Mouse (Mus musculus): ENCODE data around the gene AC129217.1. TPM values are rescaled to one million over a fixed set of nuclear protein-coding genes. Genes with fewer than 3 reads are reported as not detected.

Gene AC129217.1
- 4.6 TPM in 1 of 2 replicates, not detected in the other for polyA plus RNA-seq (2012; rRNA removed)

DNA sequence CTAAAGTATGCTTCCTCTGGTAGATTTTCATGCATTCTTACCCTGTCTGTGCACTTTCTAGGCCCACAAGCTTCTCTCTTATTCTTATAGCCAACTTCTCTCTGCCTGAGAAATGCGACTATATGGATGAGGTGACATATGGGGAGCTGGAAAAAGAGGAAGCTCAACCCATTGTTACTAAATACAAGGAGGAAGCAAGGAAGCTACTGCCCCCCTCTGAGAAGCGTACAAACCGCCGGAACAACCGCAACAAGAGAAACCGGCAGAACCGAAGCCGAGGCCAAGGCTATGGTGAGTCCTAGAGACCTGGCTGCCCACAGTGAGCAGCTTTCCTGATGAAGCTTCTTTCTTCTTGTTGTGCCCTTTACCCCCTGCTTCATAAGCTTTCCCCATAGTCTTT lies at the start of gene AC129217.1:
TSS of gene AC129217.1 (plus strand) at position 114 of the 400 bp plus-strand sequence.
- H3K4me3 ChIP-seq (ENCODE audit: low read depth, low read length) = no peak within 1 kb of the TSS
- no peak within 1 kb of the TSS for H3K27ac ChIP-seq (ENCODE audit: insufficient read depth, low read depth, low read length)
- WGBS = 86% methylated on average over 8 of the region's 8 CpGs
- no peaks in the 10 kb centered on the region for H3K4me1 ChIP-seq (ENCODE audit: control insufficient read depth, insufficient read depth, insufficient read length, low read length)
- peaks cover 83% of the 10 kb centered on the region for H3K36me3 ChIP-seq (ENCODE audit: control insufficient read depth, insufficient read depth, low read length)
- H3K27me3 ChIP-seq (ENCODE audit: control insufficient read depth, insufficient read depth, low read length) = no peaks in the 10 kb centered on the region
- TF ChIP-seq CTCF (IDR thresholded peaks at IDR 0.05; ENCODE audit: extremely low read depth, insufficient read length, insufficient replicate concordance, low read depth, low read length) (no peak), POLR2A (IDR thresholded peaks at IDR 0.05; ENCODE audit: low read depth, low read length) (no peak)

DNA sequence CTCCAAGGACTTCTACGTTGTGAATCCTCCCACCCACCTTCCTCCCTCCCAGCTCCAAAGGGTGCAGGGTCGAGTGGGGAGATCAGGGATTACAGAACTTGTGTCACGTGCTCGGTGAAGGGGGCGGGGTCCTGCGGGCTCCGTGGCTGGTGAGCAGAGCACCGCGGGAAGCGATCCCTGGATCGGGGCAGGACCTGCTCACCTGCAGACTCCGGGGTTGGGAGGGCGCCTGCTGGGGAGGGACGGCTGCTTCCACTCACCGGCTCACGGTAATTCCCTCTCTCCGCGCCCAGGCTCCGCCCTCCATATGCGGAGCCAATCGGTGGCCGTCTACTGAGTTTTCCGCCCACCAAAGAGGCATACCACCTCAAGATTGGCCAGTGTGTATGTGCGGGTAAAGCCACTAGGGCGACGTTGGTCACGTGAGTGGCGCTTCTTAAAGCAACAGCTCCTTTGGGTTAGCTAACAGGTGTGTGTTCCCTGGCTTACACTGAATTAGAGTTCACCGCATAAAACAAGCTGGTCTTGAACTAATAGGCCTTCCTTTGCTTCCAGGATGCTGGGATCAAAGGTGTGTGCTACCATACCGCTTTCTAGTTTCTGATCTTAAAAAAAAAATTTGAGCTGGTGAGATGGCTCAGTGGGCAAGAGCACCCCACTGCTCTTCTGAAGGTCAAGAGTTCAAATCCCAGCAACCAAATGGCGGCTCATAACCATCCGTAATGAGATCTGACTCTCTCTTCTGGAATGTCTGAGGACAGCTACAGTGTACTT lies 43.4 kb upstream of the AC129217.1 start, which contains the start of gene Taf6l:
TSS of gene Taf6l (minus strand) at position 410 of the 774 bp plus-strand sequence.
- Histone ChIP-seq H3K4me3 (ENCODE audit: low read depth, low read length) (peak within 1 kb of the TSS; percentile 85), H3K27ac (ENCODE audit: insufficient read depth, low read depth, low read length) (peak within 1 kb of the TSS; percentile 48), H3K27me3 (ENCODE audit: control insufficient read depth, insufficient read depth, low read length) (no peaks in the 10 kb centered on the region), H3K4me1 (ENCODE audit: control insufficient read depth, insufficient read depth, insufficient read length, low read length) (no peaks in the 10 kb centered on the region; the same call in 1 of the 2 replicates), H3K36me3 (ENCODE audit: control insufficient read depth, insufficient read depth, low read length) (peaks cover 2% of the 10 kb centered on the region; the same call in 1 of the 2 replicates)
- TF ChIP-seq CTCF (IDR thresholded peaks at IDR 0.05; ENCODE audit: extremely low read depth, insufficient read length, insufficient replicate concordance, low read depth, low read length) = no peak
- peak; percentile 48 for TF ChIP-seq POLR2A (IDR thresholded peaks at IDR 0.05; ENCODE audit: low read depth, low read length)
- 1% methylated on average over 32 of the region's 32 CpGs for WGBS

DNA sequence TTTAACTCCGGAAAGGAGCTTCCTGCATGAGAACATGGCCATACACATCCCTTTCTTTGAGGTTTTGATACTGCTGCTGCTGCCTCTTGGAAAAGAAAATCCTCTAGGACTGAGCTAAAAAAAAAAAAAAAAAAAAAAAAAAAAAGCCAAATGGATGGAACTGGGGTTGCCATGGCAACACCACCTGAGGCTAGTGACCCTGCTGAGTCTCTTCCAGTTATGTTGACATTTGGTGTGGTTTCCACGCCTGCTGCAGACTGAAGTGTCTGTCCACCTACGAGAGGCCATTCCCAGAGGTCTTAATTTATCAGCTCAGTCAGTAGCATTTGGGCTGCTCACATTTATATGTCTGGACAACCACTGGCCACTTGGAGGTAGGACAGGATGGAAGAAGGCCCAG lies 41.1 kb upstream of the AC129217.1 start:
- Histone ChIP-seq H3K4me3 (ENCODE audit: low read depth, low read length) (no peak overlapping the region), H3K4me1 (ENCODE audit: control insufficient read depth, insufficient read depth, insufficient read length, low read length) (no peaks in the 10 kb centered on the region; the same call in 1 of the 2 replicates), H3K27ac (ENCODE audit: insufficient read depth, low read depth, low read length) (no peak overlapping the region), H3K36me3 (ENCODE audit: control insufficient read depth, insufficient read depth, low read length) (peaks cover 8% of the 10 kb centered on the region), H3K27me3 (ENCODE audit: control insufficient read depth, insufficient read depth, low read length) (no peaks in the 10 kb centered on the region)
- WGBS = 58% methylated on average over 3 of the region's 3 CpGs
- no peak for TF ChIP-seq CTCF (IDR thresholded peaks at IDR 0.05; ENCODE audit: extremely low read depth, insufficient read length, insufficient replicate concordance, low read depth, low read length)
- TF ChIP-seq POLR2A (IDR thresholded peaks at IDR 0.05; ENCODE audit: low read depth, low read length) = no peak

DNA sequence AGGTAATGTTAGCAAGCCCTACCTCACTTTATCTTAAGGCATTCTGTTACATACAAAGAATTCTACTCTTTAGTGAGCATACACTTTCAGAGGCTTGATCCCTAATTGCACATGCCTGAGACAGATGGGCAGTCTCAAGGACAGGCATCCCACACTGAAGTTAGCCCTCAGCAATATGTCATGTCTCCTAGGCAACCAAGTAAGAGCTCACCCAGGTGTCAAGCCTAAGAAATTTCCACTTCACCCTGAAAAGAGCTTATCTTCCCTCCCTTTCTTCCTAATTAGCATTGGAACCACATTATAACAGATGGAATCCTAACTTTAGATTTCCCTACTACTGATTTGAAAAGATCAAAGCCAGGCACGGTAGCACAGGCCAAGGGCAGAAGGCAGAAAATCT lies 40.4 kb upstream of the AC129217.1 start:
- Histone ChIP-seq H3K4me1 (ENCODE audit: control insufficient read depth, insufficient read depth, insufficient read length, low read length) (no peaks in the 10 kb centered on the region; the same call in 1 of the 2 replicates), H3K27me3 (ENCODE audit: control insufficient read depth, insufficient read depth, low read length) (no peaks in the 10 kb centered on the region), H3K4me3 (ENCODE audit: low read depth, low read length) (no peak overlapping the region), H3K36me3 (ENCODE audit: control insufficient read depth, insufficient read depth, low read length) (peaks cover 13% of the 10 kb centered on the region), H3K27ac (ENCODE audit: insufficient read depth, low read depth, low read length) (no peak overlapping the region)
- 63% methylated on average over 1 of the region's 1 CpGs for WGBS
- TF ChIP-seq CTCF (IDR thresholded peaks at IDR 0.05; ENCODE audit: extremely low read depth, insufficient read length, insufficient replicate concordance, low read depth, low read length) = no peak

DNA sequence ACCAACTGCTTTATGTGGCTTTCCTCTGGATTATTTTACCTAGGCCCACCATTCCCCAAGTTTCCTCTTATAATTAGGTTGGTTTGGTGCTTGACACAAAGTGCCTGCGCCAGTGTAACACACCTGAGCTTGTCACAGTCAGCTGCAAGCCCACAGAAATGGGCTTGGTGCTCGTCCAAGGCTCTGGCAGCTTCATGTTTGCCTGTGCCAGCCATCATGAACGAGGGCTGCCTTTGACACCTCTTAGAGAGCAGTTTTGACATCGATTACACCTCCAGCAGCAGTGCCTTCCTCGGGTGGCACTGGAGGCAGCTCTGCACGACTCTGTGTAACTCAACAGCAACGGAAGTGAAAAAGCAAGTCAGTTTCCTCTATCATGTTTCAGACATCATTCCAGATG lies 39.4 kb upstream of the AC129217.1 start:
- 82% methylated on average over 7 of the region's 7 CpGs for WGBS
- no peak overlapping the region for H3K4me3 ChIP-seq (ENCODE audit: low read depth, low read length)
- no peaks in the 10 kb centered on the region; the same call in 1 of the 2 replicates for H3K4me1 ChIP-seq (ENCODE audit: control insufficient read depth, insufficient read depth, insufficient read length, low read length)
- H3K27me3 ChIP-seq (ENCODE audit: control insufficient read depth, insufficient read depth, low read length) = no peaks in the 10 kb centered on the region
- peaks cover 15% of the 10 kb centered on the region for H3K36me3 ChIP-seq (ENCODE audit: control insufficient read depth, insufficient read depth, low read length)
- TF ChIP-seq CTCF (IDR thresholded peaks at IDR 0.05; ENCODE audit: extremely low read depth, insufficient read length, insufficient replicate concordance, low read depth, low read length) (no peak), POLR2A (IDR thresholded peaks at IDR 0.05; ENCODE audit: low read depth, low read length) (no peak)
- H3K27ac ChIP-seq (ENCODE audit: insufficient read depth, low read depth, low read length) = no peak overlapping the region

DNA sequence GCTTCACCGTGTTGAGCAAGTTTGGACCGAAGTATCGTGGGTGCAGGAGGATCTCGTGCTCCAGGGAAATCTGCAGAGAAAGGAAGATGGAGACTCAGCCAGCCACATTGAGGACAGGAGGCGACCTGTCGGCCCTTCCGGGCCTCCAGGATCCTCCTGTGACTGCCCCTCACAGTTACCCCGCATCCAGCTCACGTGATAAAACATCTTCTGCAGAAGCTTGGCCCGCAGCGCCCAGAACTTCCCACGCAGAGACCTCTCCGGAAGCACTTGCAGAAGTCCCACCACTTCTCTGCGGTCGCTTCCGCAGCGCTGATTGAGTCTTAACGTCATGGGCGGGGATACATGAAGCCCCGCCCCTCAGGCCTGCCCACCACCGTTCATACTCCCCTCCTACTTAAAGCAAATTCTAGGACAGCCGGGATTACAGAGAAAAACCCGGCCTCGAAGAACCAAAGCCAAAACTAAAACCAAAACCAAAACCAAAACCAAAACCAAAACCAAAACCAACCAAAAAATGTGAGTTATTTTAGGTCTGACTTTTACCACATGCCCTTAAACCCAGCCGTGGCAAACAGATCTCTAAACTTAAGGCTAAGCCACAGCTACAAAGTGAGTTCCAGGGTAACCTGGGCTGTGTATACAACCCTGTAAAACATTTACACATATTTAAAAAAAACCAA lies 31.2 kb upstream of the AC129217.1 start, which contains the start of gene Polr2g:
TSS of gene Polr2g (minus strand) at position 314 of the 683 bp plus-strand sequence.
- Histone ChIP-seq H3K36me3 (ENCODE audit: control insufficient read depth, insufficient read depth, low read length) (peaks cover 10% of the 10 kb centered on the region), H3K4me3 (ENCODE audit: low read depth, low read length) (peak within 1 kb of the TSS; percentile 75), H3K27me3 (ENCODE audit: control insufficient read depth, insufficient read depth, low read length) (no peaks in the 10 kb centered on the region), H3K4me1 (ENCODE audit: control insufficient read depth, insufficient read depth, insufficient read length, low read length) (peaks cover 5% of the 10 kb centered on the region; the same call in 1 of the 2 replicates), H3K27ac (ENCODE audit: insufficient read depth, low read depth, low read length) (peak within 1 kb of the TSS; percentile 34)
- WGBS = 1% methylated on average over 25 of the region's 25 CpGs
- TF ChIP-seq CTCF (IDR thresholded peaks at IDR 0.05; ENCODE audit: extremely low read depth, insufficient read length, insufficient replicate concordance, low read depth, low read length) (no peak), POLR2A (IDR thresholded peaks at IDR 0.05; ENCODE audit: low read depth, low read length) (peak; percentile 70; the same call in 1 of the 2 replicates)

DNA sequence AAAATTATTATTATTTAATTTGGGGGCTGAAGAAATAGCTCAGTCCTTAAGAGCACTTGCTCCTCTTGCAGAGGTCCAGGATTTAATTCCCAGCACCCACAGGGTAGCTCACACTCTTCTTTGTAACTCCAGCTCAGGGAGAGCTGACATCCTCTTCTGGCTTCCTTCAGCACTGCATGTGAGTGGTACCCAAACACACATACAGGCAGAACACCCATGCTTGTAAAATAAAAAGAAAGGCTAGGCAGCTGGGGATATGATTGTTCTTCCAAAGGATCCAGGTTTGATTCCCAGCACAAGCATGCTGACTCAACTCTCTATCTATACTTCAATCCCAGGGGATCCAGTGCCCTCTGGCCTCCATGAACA lies 30.6 kb upstream of the AC129217.1 start:
- Histone ChIP-seq H3K4me1 (ENCODE audit: control insufficient read depth, insufficient read depth, insufficient read length, low read length) (peaks cover 5% of the 10 kb centered on the region; the same call in 1 of the 2 replicates), H3K27ac (ENCODE audit: insufficient read depth, low read depth, low read length) (no peak overlapping the region), H3K27me3 (ENCODE audit: control insufficient read depth, insufficient read depth, low read length) (no peaks in the 10 kb centered on the region), H3K4me3 (ENCODE audit: low read depth, low read length) (no peak overlapping the region), H3K36me3 (ENCODE audit: control insufficient read depth, insufficient read depth, low read length) (peaks cover 6% of the 10 kb centered on the region)
- TF ChIP-seq CTCF (IDR thresholded peaks at IDR 0.05; ENCODE audit: extremely low read depth, insufficient read length, insufficient replicate concordance, low read depth, low read length) = no peak
- TF ChIP-seq POLR2A (IDR thresholded peaks at IDR 0.05; ENCODE audit: low read depth, low read length) = no peak

All from small intestine, adult 2 months (tissue).